Mouse (Mus musculus): Measurements from ENCODE around the gene Spata33.
"Not testable (repeated sequence)": the region's sequence is repeated elsewhere in the genome, so short reads cannot be mapped to it uniquely, and the experiment has no call there.

Gene Spata33

GRCm38 (mm10) chr8:123233760-123234159 is 21.1 kb downstream of the Spata33 start:
- no peak for DNase-seq

GRCm38 (mm10) chr8:123234918-123235519 is 22.4 kb downstream of the Spata33 start:
- DNase-seq = peak; percentile 76

GRCm38 (mm10) chr8:123235520-123236497 is 23.2 kb downstream of the Spata33 start, which contains the start of gene Spata2l:
Spata2l (minus strand) TSS chr8:123236233.
- peak; percentile 83 for DNase-seq

GRCm38 (mm10) chr8:123239398-123239797 is 26.8 kb downstream of the Spata33 start:
- DNase-seq = no peak

DNA sequence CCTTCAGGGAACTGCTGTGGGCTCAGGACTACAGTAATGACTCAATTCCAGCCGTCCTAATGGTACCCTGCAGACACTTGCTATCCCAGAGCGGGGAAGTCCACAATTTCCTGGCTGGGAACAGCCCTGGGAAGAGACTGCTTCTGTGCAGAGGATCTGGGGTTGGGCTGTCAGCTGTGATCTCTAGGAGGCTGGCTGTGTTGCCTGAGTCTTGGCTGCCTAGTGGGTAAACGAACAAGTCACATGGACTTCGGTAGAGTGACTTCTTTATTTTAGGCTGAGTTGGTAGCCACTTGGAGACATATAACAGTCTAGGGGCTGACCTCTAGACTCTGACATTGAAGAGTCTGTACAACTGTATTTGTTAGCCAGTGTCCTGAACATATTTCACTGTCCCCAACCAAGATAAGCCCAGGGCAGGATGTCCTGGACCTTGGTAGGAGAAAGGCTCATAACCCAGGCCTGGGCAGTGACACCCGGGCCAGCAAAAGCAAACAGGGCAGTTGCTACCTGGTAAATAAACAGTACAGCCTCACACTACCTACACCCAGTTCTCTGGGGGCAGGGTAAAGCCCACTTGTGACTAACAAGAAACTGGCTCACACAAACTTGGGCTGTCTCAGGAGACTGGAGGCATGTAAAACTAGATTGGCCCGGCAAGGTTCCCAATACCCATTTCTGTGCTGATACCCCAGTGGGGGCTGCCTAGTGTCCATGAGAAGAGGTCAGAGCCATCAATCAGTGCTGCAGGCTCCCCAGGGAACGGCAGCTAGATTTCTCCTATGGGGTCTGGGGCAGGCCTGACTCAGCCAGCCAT is 29.7 kb downstream of the Spata33 start:
- DNase-seq = no peak

DNA sequence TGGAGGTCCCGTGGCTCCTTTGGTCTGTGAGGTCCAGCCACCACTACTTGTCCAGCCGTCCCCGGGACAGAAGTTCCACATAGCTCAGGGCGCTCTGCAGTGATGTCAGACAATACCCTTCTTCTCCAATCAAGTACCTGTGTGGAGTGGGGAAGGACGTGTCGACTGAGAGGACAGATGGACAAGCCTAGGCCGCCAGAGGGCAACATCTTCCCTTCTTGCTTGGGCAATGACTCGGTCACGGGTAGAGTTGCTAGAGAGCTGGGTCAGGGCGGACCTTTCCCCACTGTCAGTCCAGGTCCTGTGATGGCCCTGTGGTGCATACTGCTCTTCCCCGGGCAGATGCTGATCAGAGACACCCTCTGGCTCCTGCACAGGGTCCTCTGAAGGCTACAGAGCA is 30.4 kb downstream of the Spata33 start:
- no peak for DNase-seq

- no peak for DNase-seq
These were observed 31.8 kb downstream of the Spata33 start for GRCm38 (mm10) chr8:123244382-123244781.

DNA sequence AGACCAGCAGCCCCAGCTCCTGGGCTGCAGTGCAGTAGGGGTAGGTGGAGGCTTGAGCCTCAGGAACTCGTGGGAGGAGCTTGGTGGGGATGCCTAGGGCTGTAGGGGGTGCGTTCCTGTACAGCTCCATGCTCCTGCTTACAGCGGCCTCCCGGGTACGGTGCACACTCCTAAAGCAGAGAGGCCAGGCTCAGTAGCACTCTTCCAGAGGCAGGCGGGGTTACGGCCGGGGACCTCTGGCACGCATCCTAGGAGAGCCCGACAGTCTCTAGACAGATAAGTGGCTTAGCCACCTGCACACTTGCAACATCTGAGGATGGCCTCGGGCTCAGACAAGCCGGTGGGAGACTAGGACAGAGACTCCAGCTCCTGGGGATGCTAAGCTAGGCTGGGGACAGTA is 32.9 kb downstream of the Spata33 start:
- DNase-seq = no peak

GRCm38 (mm10) chr8:123247748-123248147 is 35.1 kb downstream of the Spata33 start:
- DNase-seq = no peak

- no peak for DNase-seq
These were observed 36.0 kb downstream of the Spata33 start for GRCm38 (mm10) chr8:123248596-123248995.

DNA sequence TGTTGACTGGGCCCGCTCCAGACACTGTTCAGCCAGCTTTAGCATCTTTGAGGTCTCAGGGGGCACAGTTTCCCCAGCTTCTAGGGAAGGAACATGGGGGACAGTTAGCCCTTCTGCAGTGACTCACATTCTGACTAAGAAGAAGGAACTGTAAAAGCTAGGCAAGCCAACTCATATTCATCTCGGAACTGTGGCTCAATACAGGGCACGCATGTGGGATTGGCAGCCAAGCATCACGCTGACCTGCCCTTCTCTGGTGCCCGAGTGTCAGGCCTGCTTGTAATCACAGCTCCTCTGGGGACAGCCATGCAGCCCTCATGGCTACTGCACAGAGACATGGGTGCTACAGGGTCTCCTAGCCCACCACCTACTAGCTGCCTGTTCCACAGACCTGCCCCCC is 38.3 kb downstream of the Spata33 start:
- no peak for DNase-seq

GRCm38 (mm10) chr8:123252925-123253324 is 40.3 kb downstream of the Spata33 start:
- DNase-seq = no peak

- no peak for DNase-seq
These were observed 40.9 kb downstream of the Spata33 start for GRCm38 (mm10) chr8:123253451-123254098.

GRCm38 (mm10) chr8:123254099-123254885 is 41.7 kb downstream of the Spata33 start, which contains the start of the genes Zfp276 and Vps9d1:
Zfp276 (plus strand) TSS chr8:123254195.
Vps9d1 (minus strand) TSS chr8:123254348.
- peak; percentile 88 for DNase-seq

DNA sequence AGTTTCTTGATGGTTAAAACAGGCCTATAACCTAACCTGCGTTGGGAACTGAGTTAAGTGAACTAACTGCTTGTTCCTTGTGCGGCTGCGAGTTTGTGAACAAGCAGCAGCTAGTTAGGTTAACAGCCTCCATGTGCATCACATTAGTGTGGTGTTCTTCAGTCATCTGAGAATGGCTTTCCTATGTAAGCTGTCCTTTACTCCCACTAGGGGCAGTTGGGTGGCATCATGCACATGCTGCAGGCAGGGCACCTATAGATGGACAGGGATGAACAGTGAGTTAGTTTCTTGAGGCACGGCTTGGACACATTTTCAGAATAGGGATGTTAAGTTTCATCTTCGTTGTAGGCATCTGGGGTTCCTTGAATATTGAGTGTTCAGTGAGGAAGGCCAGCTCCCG is 42.5 kb downstream of the Spata33 start:
- DNase-seq = no peak

DNA sequence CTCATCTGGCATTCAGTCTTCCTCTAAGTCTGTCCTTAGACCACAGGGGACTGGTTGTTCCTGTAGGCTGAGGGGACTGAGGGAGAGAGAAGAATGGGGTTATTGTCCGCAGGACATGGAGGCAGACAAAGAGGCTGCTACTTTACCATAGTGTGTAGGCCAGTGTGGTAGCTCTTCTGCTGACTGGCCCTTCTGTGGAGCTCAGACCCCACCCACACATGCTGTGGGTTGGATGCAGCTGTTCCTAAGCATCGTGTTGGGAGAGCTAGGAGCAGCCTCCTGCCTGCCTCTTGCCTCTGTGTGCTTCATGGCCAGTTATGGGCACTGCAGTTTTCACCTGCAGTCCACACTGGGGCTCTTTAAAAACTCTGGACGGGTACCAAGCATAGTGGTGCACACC is 44.5 kb downstream of the Spata33 start:
- no peak for DNase-seq

DNA sequence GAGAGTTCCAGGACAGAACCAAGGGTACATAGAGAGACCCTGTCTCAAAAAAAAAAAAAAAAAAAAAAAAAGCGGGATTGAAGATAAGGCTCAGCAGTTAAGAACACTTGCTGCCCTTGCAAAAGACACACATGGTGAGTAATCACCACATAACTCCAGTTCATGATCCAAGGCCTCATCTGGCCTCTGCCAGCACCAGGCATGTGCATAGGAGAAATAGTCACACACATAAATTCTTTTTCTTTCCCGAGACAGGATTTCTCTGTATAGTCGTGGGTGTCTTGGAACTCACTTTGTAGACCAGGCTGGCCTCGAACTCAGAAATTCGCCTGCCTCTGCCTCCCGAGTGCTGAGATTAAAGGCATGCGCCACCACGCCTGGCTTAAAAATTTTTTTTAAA is 45.0 kb downstream of the Spata33 start:
- DNase-seq = not testable (repeated sequence)

GRCm38 (mm10) chr8:123267926-123268656 is 55.5 kb downstream of the Spata33 start:
- no peak for DNase-seq

DNA sequence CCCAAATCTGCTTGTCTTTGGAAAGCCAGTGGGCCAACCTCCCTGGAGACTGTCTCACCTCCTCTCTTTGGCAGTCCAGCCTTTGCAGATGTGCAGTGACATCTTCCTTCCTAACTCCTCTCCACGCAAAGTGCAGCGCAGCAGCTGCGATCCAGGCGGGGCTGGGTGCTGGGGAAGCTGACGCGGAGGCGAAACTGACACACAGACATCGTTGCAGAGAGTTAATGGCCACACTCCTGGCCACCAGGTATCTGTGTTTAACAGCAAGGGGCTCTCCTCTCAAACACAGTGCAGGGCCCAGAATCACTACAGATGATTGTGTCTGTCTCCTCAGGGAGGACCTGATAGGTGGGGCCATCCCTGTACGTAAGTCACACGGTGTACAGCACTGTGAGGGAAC is 58.5 kb downstream of the Spata33 start:
- no peak for DNase-seq
